Mouse (Mus musculus): ENCODE measurements around the gene Lfng. TPM values are rescaled to one million over a fixed set of nuclear protein-coding genes. Genes with fewer than 3 reads are reported as not detected.

The Lfng gene
- polyA plus RNA-seq, 1 experiment from 2014 or later, result 3.3 TPM

DNA sequence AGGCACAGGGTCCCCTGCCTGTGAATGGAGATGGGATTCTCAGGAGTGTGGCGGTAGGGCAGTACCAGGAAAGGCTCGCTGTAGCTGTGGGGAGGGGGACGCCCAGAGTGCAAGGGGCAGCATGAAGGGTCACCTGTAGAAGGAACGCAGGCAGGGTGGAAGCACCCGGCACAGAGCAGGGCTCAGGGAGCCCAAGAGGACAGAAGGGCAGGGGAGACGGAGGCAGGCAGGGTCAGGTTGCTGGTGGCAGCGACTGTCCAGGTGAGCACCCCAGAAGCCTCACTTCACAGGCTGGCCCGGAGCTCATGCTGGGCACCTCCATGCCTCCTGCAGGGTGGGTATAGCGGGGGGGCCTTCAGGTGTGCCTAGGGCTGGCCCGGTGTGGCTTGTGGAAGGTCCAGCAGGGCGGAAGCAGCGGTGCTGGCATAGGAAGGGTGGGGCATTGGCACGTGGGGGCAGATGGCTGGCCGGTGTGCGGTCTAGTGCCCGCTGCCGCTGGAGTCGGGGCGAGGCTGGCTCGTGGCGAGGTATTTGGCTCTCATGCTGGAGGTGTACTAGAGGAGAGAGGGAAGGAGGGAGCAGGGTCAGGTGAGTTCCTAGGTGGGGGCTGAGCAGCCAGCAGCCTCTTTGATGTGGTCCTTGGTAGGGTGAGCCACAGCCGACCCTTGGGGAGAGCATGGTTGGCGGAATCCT lies 16.0 kb downstream of the Lfng start:
- Histone ChIP-seq H3K9me3 (replicated peaks; ENCODE audit: control insufficient read depth, low read length) (no peaks in the 10 kb centered on the region), H3K4me1 (ENCODE audit: control insufficient read depth, insufficient read depth, low read length) (no peaks in the 10 kb centered on the region), H3K9ac (ENCODE audit: low read depth, low read length) (no peak overlapping the region), H3K4me2 (no peak overlapping the region), H3K27ac (ENCODE audit: low read depth, low read length) (no peak overlapping the region), H3K36me3 (ENCODE audit: control insufficient read depth, insufficient read depth, low read length) (peaks cover 33% of the 10 kb centered on the region), H3K27me3 (ENCODE audit: control insufficient read depth, insufficient read depth, low read length) (no peaks in the 10 kb centered on the region), H3K4me3 (ENCODE audit: low read depth, low read length) (no peak overlapping the region)
- no peak for ATAC-seq (replicated peaks; ENCODE audit: insufficient number of reproducible peaks, low FRiP score, low TSS enrichment)
- WGBS (ENCODE audit: insufficient replicate concordance), result 95% methylated on average over 23 of the region's 23 CpGs

DNA sequence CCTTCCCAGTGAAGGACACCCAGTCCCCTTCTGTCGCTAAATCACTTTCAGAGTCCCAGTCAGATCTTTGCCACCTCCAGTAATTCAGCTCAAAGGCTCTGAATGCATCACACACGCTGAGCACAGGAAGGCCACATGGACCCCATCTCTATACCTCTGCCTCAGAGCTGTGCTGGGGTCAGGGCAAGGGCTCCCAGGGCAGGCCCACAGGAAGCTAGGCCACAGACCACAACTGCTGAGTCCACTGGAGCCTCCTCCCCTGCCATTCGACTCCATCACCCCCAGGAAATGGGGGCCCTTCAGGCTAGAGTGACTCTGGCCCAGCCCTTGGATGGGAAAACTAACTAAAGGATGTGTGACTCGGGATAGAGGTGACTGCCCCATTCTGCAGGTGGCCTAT lies 16.7 kb downstream of the Lfng start:
- no peak overlapping the region for H3K27ac ChIP-seq (ENCODE audit: low read depth, low read length)
- no peaks in the 10 kb centered on the region for H3K9me3 ChIP-seq (replicated peaks; ENCODE audit: control insufficient read depth, low read length)
- H3K27me3 ChIP-seq (ENCODE audit: control insufficient read depth, insufficient read depth, low read length), result no peaks in the 10 kb centered on the region
- H3K4me3 ChIP-seq (ENCODE audit: low read depth, low read length), result no peak overlapping the region
- 68% methylated on average over 4 of the region's 4 CpGs for WGBS (ENCODE audit: insufficient replicate concordance)
- no peak overlapping the region for H3K9ac ChIP-seq (ENCODE audit: low read depth, low read length)
- H3K4me1 ChIP-seq (ENCODE audit: control insufficient read depth, insufficient read depth, low read length), result no peaks in the 10 kb centered on the region
- H3K36me3 ChIP-seq (ENCODE audit: control insufficient read depth, insufficient read depth, low read length), result peaks cover 40% of the 10 kb centered on the region
- H3K4me2 ChIP-seq, result no peak overlapping the region
- ATAC-seq (replicated peaks; ENCODE audit: insufficient number of reproducible peaks, low FRiP score, low TSS enrichment), result no peak

DNA sequence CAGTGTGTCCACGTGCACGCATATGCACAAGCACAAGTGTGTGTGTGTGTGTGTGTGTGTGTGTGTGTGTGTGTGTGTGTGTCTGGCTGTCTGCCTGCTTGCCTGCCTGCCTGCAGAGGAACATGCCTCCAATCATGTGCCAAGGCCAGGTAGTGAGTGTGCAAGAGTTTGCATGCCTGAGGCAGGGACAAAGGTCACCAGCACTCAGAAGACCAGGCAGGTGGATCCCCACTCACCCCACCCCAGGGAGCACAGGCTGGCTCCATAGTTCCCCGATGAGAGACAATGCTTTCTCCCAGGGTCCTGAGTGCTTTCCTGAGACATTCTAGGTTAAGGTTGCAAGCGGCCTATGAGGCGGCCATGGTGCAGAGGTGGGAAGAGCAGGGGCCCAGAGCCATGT lies 17.1 kb downstream of the Lfng start:
- 90% methylated on average over 5 of the region's 5 CpGs for WGBS (ENCODE audit: insufficient replicate concordance)
- ATAC-seq (replicated peaks; ENCODE audit: insufficient number of reproducible peaks, low FRiP score, low TSS enrichment), result no peak
- H3K27ac ChIP-seq (ENCODE audit: low read depth, low read length), result no peak overlapping the region
- H3K9me3 ChIP-seq (replicated peaks; ENCODE audit: control insufficient read depth, low read length), result no peaks in the 10 kb centered on the region
- H3K36me3 ChIP-seq (ENCODE audit: control insufficient read depth, insufficient read depth, low read length), result peaks cover 44% of the 10 kb centered on the region
- no peaks in the 10 kb centered on the region for H3K4me1 ChIP-seq (ENCODE audit: control insufficient read depth, insufficient read depth, low read length)
- no peak overlapping the region for H3K4me2 ChIP-seq
- no peaks in the 10 kb centered on the region for H3K27me3 ChIP-seq (ENCODE audit: control insufficient read depth, insufficient read depth, low read length)
- no peak overlapping the region for H3K4me3 ChIP-seq (ENCODE audit: low read depth, low read length)
- no peak overlapping the region for H3K9ac ChIP-seq (ENCODE audit: low read depth, low read length)

DNA sequence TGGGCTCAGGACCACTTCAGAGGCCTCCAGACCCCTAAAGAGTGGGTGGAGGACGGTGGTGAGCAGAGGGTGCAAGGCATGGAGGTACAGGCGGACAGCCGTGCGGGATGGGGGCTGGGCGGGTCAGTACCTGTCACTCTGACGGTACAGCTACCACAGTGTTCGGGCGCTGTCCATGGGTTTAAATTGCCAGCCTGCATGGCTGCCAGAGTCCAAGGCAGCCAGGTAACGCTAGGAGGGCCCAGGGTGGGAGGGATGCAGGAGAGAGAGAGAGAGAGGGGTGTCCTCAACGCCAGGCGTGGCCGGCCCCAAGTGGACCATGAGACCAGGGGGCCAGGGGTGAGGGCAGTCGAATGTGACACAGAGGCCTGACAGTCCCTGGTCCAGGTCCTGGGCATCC lies 17.8 kb downstream of the Lfng start:
- 95% methylated on average over 13 of the region's 13 CpGs for WGBS (ENCODE audit: insufficient replicate concordance)
- H3K4me2 ChIP-seq, result no peak overlapping the region
- no peaks in the 10 kb centered on the region for H3K4me1 ChIP-seq (ENCODE audit: control insufficient read depth, insufficient read depth, low read length)
- H3K27ac ChIP-seq (ENCODE audit: low read depth, low read length), result no peak overlapping the region
- no peaks in the 10 kb centered on the region for H3K27me3 ChIP-seq (ENCODE audit: control insufficient read depth, insufficient read depth, low read length)
- H3K9ac ChIP-seq (ENCODE audit: low read depth, low read length), result no peak overlapping the region
- H3K4me3 ChIP-seq (ENCODE audit: low read depth, low read length), result no peak overlapping the region
- ATAC-seq (replicated peaks; ENCODE audit: insufficient number of reproducible peaks, low FRiP score, low TSS enrichment), result no peak
- H3K9me3 ChIP-seq (replicated peaks; ENCODE audit: control insufficient read depth, low read length), result no peaks in the 10 kb centered on the region
- peaks cover 47% of the 10 kb centered on the region for H3K36me3 ChIP-seq (ENCODE audit: control insufficient read depth, insufficient read depth, low read length)

DNA sequence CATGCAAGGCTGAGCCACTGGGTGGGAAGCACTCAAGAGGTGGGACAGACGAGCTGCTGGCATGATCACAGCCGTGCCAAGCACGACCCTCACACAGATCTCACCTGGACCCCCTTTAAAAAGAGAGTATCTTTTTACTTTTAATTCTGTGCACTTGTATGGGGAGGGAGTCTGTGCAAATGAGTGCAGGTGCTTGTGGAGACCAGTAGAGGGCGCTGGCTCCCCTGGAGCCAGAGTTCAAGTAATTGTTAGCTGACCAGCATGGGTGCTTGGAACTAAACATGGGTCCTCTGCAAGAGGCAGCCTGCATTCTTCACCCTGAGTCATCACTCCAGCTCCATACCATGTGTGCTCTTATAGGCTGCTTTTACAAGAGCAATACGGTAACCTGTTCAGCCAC lies 20.5 kb downstream of the Lfng start:
- no peaks in the 10 kb centered on the region for H3K27me3 ChIP-seq (ENCODE audit: control insufficient read depth, insufficient read depth, low read length)
- no peak overlapping the region for H3K9ac ChIP-seq (ENCODE audit: low read depth, low read length)
- H3K4me1 ChIP-seq (ENCODE audit: control insufficient read depth, insufficient read depth, low read length), result no peaks in the 10 kb centered on the region
- H3K27ac ChIP-seq (ENCODE audit: low read depth, low read length), result no peak overlapping the region
- H3K36me3 ChIP-seq (ENCODE audit: control insufficient read depth, insufficient read depth, low read length), result peaks cover 60% of the 10 kb centered on the region
- no peaks in the 10 kb centered on the region for H3K9me3 ChIP-seq (replicated peaks; ENCODE audit: control insufficient read depth, low read length)
- H3K4me3 ChIP-seq (ENCODE audit: low read depth, low read length), result no peak overlapping the region
- H3K4me2 ChIP-seq, result no peak overlapping the region
- 94% methylated on average over 5 of the region's 5 CpGs for WGBS (ENCODE audit: insufficient replicate concordance)
- ATAC-seq (replicated peaks; ENCODE audit: insufficient number of reproducible peaks, low FRiP score, low TSS enrichment), result no peak

DNA sequence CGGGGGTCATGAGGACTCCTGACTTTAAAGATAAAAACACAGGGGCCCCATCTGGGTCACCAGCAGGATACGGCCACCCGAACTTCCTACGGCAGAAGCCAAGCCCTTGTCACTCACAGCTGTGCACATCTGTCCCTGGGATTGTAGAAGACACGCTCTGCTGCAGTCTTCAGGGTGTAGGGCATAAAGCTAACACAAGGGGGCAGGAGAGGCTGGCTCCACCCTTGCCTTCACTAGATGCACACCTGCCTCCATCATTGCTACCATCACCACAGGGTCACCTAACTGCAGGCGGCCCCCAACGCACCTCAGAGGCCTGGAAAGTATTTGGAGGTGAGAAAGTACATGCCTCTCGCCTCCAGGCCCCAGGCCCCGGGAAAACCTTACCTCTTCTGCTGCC lies 21.9 kb downstream of the Lfng start:
- H3K27me3 ChIP-seq (ENCODE audit: control insufficient read depth, insufficient read depth, low read length), result no peaks in the 10 kb centered on the region
- 93% methylated on average over 9 of the region's 9 CpGs for WGBS (ENCODE audit: insufficient replicate concordance)
- H3K36me3 ChIP-seq (ENCODE audit: control insufficient read depth, insufficient read depth, low read length), result peaks cover 61% of the 10 kb centered on the region
- no peak overlapping the region for H3K4me3 ChIP-seq (ENCODE audit: low read depth, low read length)
- H3K9me3 ChIP-seq (replicated peaks; ENCODE audit: control insufficient read depth, low read length), result no peaks in the 10 kb centered on the region
- H3K4me1 ChIP-seq (ENCODE audit: control insufficient read depth, insufficient read depth, low read length), result no peaks in the 10 kb centered on the region
- H3K4me2 ChIP-seq, result no peak overlapping the region
- no peak for ATAC-seq (replicated peaks; ENCODE audit: insufficient number of reproducible peaks, low FRiP score, low TSS enrichment)
- no peak overlapping the region for H3K27ac ChIP-seq (ENCODE audit: low read depth, low read length)
- H3K9ac ChIP-seq (ENCODE audit: low read depth, low read length), result no peak overlapping the region

DNA sequence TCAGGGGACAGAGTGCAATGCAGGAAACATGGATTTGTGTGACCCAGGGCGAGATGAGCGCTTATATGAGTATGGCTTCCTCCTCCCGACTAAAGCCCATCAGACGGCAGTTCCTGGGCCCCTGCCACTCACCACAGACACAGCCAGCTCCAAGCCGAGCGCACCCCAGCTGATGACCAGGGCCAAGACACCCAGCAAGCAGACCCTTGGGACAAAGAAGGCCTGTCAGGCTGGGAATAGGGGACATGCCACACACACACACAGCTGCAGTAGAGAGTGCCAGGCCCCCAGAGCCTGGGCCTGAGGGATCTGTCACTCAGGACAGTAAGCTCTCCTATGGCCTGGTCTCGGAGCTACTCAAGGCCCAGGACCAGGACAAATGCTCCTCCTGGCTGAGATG lies 26.3 kb downstream of the Lfng start:
- Histone ChIP-seq H3K27me3 (ENCODE audit: control insufficient read depth, insufficient read depth, low read length) (no peaks in the 10 kb centered on the region), H3K4me1 (ENCODE audit: control insufficient read depth, insufficient read depth, low read length) (no peaks in the 10 kb centered on the region), H3K4me2 (no peak overlapping the region), H3K27ac (ENCODE audit: low read depth, low read length) (no peak overlapping the region), H3K36me3 (ENCODE audit: control insufficient read depth, insufficient read depth, low read length) (peaks cover 47% of the 10 kb centered on the region), H3K9ac (ENCODE audit: low read depth, low read length) (no peak overlapping the region), H3K4me3 (ENCODE audit: low read depth, low read length) (no peak overlapping the region), H3K9me3 (replicated peaks; ENCODE audit: control insufficient read depth, low read length) (no peaks in the 10 kb centered on the region)
- WGBS (ENCODE audit: insufficient replicate concordance), result 89% methylated on average over 7 of the region's 7 CpGs
- ATAC-seq (replicated peaks; ENCODE audit: insufficient number of reproducible peaks, low FRiP score, low TSS enrichment), result no peak

DNA sequence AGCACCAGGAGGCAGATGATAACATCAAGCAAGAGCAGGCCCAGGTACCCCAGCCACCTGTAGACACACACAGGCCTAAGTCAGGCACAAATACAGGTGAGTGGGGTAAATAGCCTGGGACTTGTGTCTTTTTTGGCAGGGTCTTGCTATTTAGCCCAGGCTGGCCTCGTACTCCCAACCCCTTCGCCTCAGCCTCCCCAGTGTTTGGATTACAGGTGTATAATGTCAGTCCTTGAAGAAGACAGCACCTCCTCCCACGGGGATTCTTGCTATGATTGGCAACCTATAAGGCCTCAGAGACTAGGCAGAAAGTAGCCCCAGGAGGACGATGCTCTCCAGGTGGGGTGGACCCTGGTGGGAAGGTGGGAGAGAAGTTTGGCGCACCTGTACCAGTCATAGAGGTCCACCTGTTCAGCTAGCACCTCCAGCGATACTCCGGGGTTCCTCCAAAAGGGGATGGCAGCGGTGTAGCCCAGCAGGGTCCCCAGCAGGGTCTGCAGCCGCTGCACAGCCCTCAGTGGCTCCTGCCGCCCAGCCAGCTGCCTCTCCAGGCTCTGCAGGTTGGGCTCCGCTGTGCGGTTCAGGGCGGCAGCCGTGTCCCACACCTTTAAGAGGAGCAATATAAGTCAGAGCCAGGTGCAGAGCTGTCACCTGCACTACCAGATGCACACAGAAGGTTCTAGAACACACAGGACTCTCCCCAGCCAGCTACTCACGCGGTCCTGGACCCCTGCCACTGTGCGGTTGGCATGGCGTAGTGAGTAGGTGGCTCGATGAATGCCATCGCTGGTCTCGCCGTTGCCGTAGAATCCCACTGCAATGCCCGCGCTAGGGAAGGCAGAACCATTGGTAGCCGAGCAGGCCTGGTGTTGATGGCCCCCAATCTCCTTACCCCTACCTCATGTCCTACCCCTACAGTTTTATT lies 27.9 kb downstream of the Lfng start:
- Histone ChIP-seq H3K9me3 (replicated peaks; ENCODE audit: control insufficient read depth, low read length) (no peaks in the 10 kb centered on the region), H3K4me1 (ENCODE audit: control insufficient read depth, insufficient read depth, low read length) (no peaks in the 10 kb centered on the region), H3K4me2 (no peak overlapping the region), H3K4me3 (ENCODE audit: low read depth, low read length) (no peak overlapping the region), H3K36me3 (ENCODE audit: control insufficient read depth, insufficient read depth, low read length) (peaks cover 36% of the 10 kb centered on the region), H3K27ac (ENCODE audit: low read depth, low read length) (no peak overlapping the region), H3K27me3 (ENCODE audit: control insufficient read depth, insufficient read depth, low read length) (no peaks in the 10 kb centered on the region), H3K9ac (ENCODE audit: low read depth, low read length) (no peak overlapping the region)
- no peak for ATAC-seq (replicated peaks; ENCODE audit: insufficient number of reproducible peaks, low FRiP score, low TSS enrichment)
- WGBS (ENCODE audit: insufficient replicate concordance), result 93% methylated on average over 26 of the region's 26 CpGs
